Mouse (Mus musculus) limb, embryonic 14.5 days (tissue): ENCODE measurements around the gene Ypel3. TPM values are rescaled to one million over a fixed set of nuclear protein-coding genes. Genes with fewer than 3 reads are reported as not detected.
A peak's percentile ranks its signal among the peaks of the same experiment; 100 is the strongest.

Experiments
- ATAC-seq: fragments of 200-750 bp; cut with Nextera tagmentation; 2 replicates; pipeline ENCODE4 v1.8.0; 2017; ENCODE audit warnings: low read depth, moderate number of reproducible peaks, moderate TSS enrichment; ENCODE audit not compliant: low FRiP score
- DNase-seq: peaks from one replicate; pipeline ENCODE4 v3.0.0-alpha.2; 2015; ENCODE audit warnings: low spot score
- H3K27ac ChIP-seq: fragments of 300-500 bp; sonication (generic); replicated peaks from 2 replicates; pipeline ENCODE4 v1.5.1; 2014; ENCODE audit warnings: low read depth, mild to moderate bottlenecking, low read length, moderate library complexity, mixed read lengths
- H3K27me3 ChIP-seq: fragments of 300-500 bp; sonication (generic); 2 replicates; pipeline ENCODE4 v1.6.1; 2014; ENCODE audit warnings: low read length, mixed read lengths; ENCODE audit not compliant: control insufficient read depth, insufficient read depth
- H3K36me3 ChIP-seq: fragments of 300-500 bp; sonication (generic); 2 replicates; pipeline ENCODE4 v1.6.1; 2014; ENCODE audit warnings: mild to moderate bottlenecking, low read length, moderate library complexity, mixed read lengths; ENCODE audit not compliant: control insufficient read depth, insufficient read depth
- H3K4me1 ChIP-seq: fragments of 300-500 bp; sonication (generic); 2 replicates; pipeline ENCODE4 v1.6.1; 2014; ENCODE audit warnings: antibody characterized with exemption, low read length, mixed read lengths; ENCODE audit not compliant: control insufficient read depth, insufficient read depth
- H3K4me2 ChIP-seq: fragments of 300-500 bp; sonication (generic); replicated peaks from 2 replicates; pipeline ENCODE4 v1.6.1; 2014; ENCODE audit warnings: low read depth, mild to moderate bottlenecking, low read length, moderate library complexity; ENCODE audit not compliant: severe bottlenecking
- H3K4me3 ChIP-seq: fragments of 300-500 bp; sonication (generic); replicated peaks from 2 replicates; pipeline ENCODE4 v1.5.1; 2014; ENCODE audit warnings: low read length
- H3K9ac ChIP-seq: fragments of 300-500 bp; sonication (generic); 2 replicates; pipeline ENCODE4 v1.6.1; 2014; ENCODE audit warnings: mild to moderate bottlenecking, low read depth, low read length, moderate library complexity; ENCODE audit not compliant: severe bottlenecking
- H3K9me3 ChIP-seq: fragments of 300-500 bp; sonication (generic); 2 replicates; pipeline ENCODE4 v1.6.1; 2016; ENCODE audit warnings: low read length; ENCODE audit not compliant: control insufficient read depth
- POLR2A ChIP-seq: fragments of 200-500 bp; IDR thresholded peaks from 2 replicates; pipeline ENCODE4 v1.8.0; 2012; ENCODE audit warnings: inconsistent platforms, mild to moderate bottlenecking, moderate library complexity, borderline replicate concordance; ENCODE audit not compliant: insufficient read depth, insufficient read length; ENCODE audit errors: extremely low read depth
- WGBS: fragments of 180-500 bp; shearing (Covaris S2); extraction: QIAGEN DNeasy Blood & Tissue Kit; methylation state at CpG from one replicate; pipeline ENCODE4 v1.1.7; 2014; 5-methylcytosine and 5-hydroxymethylcytosine counted together
- polyA plus RNA-seq, 2 experiments: library from polyadenylated mRNA; depleted of rRNA in 1 of 2; stranded (reverse) in 1 of 2; unstranded in 1 of 2; fragments of >200 nt; fragmentation: Nextera tagmentation in 1 of 2; extraction: Ambion mirVana in 1 of 2; gene quantifications; 2 replicates each; pipeline versions ENCODE4 v1.2.1 to v1.2.3; 2012 to 2014

Ypel3 gene
- polyA plus RNA-seq, 2 experiments = 131 to 144 TPM

DNA sequence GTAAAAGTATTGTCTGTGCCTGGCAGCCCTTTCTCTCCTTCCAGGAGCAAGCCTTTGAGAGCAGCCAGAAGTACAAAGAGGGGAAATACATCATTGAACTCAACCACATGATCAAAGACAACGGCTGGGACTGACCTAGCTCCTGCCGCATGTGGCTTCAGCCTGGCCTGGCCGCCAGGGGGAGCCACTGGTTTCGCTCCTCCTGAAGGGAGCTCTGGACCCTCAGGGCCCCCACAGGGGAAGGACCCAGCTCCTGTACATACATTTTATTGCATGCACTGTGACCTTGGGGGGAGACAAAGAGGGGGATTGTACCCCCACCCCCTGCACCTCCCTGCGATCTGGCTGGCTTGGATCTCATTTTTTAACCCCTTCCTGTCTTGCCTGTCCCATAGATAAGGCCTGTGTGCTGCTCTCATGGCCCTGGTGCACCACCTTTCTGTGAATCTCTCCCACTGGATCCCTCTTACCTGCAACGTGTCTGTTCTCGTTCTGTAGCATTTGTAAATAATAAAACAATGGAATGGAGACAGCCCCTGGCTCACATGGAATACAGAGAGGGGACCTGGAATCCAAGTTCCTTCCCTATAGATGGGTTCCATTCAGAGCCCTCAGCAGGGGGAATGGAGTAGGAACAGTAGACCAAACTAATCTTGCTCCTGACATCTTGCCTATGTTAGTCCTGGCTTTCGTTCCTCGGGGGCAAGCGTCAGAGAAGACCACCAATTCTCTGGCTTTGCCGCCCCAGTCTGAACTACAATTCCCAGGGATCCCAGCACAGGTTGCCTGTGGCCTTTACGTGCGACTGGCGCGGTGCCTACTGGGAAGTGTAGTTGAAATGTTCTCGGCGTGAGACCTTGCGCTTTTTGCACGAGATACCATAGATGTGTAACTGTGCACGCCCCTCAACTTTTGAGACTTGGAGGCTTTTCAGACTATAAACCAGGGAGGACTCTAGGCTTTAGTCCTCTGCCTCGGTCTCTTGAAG lies 3.5 kb downstream of the Ypel3 start:
- Histone ChIP-seq H3K9me3 (no peaks in the 10 kb centered on the region), H3K9ac (peak overlapping the region; percentile 59), H3K4me1 (peaks cover 39% of the 10 kb centered on the region), H3K27me3 (no peaks in the 10 kb centered on the region), H3K4me2 (peak overlapping the region; percentile 94), H3K27ac (peak overlapping the region; percentile 55), H3K36me3 (peaks cover 23% of the 10 kb centered on the region), H3K4me3 (peak overlapping the region; percentile 45)
- ATAC-seq (peak; percentile 66), DNase-seq (peak; percentile 91)
- WGBS = under 1% methylated on average over 21 of the region's 21 CpGs
- TF ChIP-seq POLR2A = no peak

DNA sequence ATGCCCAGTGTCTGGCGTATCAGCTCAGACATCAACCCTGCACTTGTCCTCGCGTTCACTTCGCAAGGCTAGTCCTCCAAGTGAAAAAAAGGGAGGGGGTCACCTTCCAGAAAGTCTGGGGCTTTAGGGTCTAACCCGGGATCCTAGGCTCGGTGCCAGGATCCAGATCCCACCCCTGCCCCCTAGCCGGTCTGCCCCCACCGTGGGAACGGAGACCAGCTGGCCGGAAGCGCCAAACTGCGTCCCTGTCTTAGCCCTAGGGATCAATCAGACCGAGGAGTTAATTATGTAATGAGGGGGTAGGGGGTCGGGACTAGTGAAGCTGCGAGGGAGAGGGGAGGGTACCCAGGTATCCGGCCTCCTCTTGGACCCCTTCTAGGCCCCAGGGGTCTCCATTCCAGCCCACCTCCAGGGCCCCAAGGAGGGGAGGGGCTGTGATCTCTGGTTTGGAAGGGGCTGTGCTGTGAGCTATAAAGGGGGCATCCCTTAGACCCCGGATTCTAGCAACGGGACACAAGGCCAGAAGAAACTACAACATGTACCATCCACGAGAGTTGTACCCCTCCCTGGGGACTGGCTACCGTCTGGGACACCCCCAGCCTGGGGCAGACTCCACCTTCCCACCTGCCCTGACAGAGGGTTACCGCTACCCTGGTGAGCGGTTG lies 4.3 kb downstream of the Ypel3 start, which contains the start of gene Tbx6:
TSS of gene Tbx6 (plus strand) at position 513 of the 665 bp plus-strand sequence.
- peak within 1 kb of the TSS; percentile 59 for H3K9ac ChIP-seq
- DNase-seq = no peak
- peak within 1 kb of the TSS; percentile 45 for H3K4me3 ChIP-seq
- no peaks in the 10 kb centered on the region for H3K27me3 ChIP-seq
- ATAC-seq = no peak; the same call in 1 of the 2 replicates
- peaks cover 31% of the 10 kb centered on the region for H3K4me1 ChIP-seq
- H3K4me2 ChIP-seq = peak within 1 kb of the TSS; percentile 94
- no peak for TF ChIP-seq POLR2A
- peak within 1 kb of the TSS; percentile 55 for H3K27ac ChIP-seq
- WGBS = 6% methylated on average over 19 of the region's 22 CpGs
- no peaks in the 10 kb centered on the region for H3K9me3 ChIP-seq
- H3K36me3 ChIP-seq = peaks cover 31% of the 10 kb centered on the region

DNA sequence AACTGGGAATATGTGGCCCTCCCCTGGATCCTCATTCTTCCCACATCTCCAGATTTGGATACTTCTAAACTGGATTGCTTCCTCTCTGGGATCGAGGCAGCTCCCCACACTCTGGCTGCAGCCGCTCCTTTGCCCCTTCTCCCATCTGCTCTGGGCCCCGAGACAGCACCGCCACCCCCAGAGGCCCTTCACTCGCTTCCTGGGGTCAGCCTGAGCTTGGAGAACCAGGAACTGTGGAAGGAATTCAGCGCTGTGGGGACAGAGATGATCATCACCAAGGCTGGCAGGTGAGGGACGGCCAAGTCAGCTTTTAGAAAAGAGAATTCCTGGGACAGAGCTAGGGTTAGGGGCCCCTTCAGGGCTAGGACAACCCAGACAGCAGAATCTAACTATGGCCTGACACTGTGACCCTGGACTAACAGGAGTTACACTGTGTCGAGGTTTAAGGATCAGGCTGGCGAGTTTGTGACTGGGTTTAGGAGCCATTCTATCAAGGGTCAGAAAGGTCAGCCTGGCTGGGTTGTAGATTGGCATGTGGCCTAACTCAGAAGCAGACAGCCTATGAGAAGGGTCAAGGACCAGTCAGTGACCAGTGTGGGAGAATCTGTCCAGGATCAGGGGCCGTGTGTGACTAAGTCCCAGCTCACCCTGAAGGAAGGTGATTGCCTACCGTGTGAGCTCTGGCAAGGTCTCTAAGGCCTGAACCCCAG lies 5.1 kb downstream of the Ypel3 start:
- no peak for DNase-seq
- no peaks in the 10 kb centered on the region for H3K27me3 ChIP-seq
- H3K27ac ChIP-seq = no peak overlapping the region
- H3K9ac ChIP-seq = peak overlapping the region; percentile 59
- no peaks in the 10 kb centered on the region for H3K9me3 ChIP-seq
- H3K4me2 ChIP-seq = peak overlapping the region; percentile 94
- no peak for ATAC-seq
- peaks cover 28% of the 10 kb centered on the region for H3K4me1 ChIP-seq
- 26% methylated on average over 11 of the region's 11 CpGs for WGBS
- TF ChIP-seq POLR2A = no peak
- 0 out of 2 replicates have a peak overlapping the region, but pooled peaks have one; percentile 45 for H3K4me3 ChIP-seq
- H3K36me3 ChIP-seq = peaks cover 38% of the 10 kb centered on the region

DNA sequence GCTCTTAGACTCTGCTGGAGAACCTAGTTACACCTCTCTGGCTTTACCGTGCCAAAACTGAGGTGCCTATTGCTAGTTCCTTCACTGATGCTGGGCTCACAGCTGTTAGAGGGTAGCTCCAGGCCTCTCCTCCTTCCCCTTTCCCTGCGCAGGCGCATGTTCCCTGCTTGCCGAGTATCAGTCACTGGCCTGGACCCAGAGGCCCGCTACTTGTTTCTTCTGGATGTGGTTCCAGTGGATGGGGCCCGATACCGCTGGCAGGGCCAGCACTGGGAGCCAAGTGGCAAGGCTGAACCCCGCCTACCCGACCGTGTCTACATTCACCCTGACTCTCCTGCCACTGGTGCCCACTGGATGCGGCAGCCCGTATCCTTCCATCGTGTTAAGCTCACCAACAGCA lies 5.9 kb downstream of the Ypel3 start:
- Histone ChIP-seq H3K27ac (no peak overlapping the region), H3K4me2 (no peak overlapping the region), H3K27me3 (no peaks in the 10 kb centered on the region), H3K4me3 (no peak overlapping the region), H3K9ac (no peak overlapping the region), H3K36me3 (peaks cover 47% of the 10 kb centered on the region), H3K9me3 (no peaks in the 10 kb centered on the region), H3K4me1 (peaks cover 21% of the 10 kb centered on the region)
- 75% methylated on average over 13 of the region's 13 CpGs for WGBS
- no peak for TF ChIP-seq POLR2A
- no peak for ATAC-seq
- no peak for DNase-seq

DNA sequence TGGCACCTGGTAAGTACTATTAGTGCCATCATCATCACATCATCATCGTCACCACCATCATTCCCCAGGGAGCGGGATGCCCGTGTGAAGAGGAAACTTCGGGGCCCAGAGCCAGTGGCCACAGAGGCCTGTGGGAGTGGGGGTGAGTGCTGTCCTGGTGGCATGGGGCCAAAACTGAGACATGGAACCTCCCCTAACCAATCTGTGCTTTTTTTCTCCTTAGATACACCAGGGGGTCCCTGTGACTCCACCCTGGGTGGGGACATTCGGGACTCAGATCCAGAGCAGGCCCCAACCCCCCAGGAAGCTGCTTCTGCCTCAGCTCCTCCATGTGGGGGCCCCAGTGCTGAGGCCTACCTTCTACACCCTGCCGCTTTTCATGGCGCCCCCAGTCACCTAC lies 7.7 kb downstream of the Ypel3 start:
- TF ChIP-seq POLR2A = no peak
- DNase-seq (no peak), ATAC-seq (no peak)
- Histone ChIP-seq H3K4me3 (no peak overlapping the region), H3K9ac (no peak overlapping the region), H3K9me3 (no peaks in the 10 kb centered on the region), H3K4me2 (no peak overlapping the region), H3K27me3 (no peaks in the 10 kb centered on the region), H3K4me1 (peaks cover 19% of the 10 kb centered on the region), H3K36me3 (peaks cover 57% of the 10 kb centered on the region), H3K27ac (no peak overlapping the region)
- WGBS = 74% methylated on average over 7 of the region's 7 CpGs
